Mouse (Mus musculus): ENCODE results near the gene Rbm4b. TPM values are rescaled to one million over a fixed set of nuclear protein-coding genes. Genes with fewer than 3 reads are reported as not detected.
"Not testable (repeated sequence)": the region's sequence is repeated elsewhere in the genome, so short reads cannot be mapped to it uniquely, and the experiment has no call there.

Rbm4b gene
- total RNA-seq, 2 experiments from 2014 or later: 20.1 to 21.0 TPM

DNA sequence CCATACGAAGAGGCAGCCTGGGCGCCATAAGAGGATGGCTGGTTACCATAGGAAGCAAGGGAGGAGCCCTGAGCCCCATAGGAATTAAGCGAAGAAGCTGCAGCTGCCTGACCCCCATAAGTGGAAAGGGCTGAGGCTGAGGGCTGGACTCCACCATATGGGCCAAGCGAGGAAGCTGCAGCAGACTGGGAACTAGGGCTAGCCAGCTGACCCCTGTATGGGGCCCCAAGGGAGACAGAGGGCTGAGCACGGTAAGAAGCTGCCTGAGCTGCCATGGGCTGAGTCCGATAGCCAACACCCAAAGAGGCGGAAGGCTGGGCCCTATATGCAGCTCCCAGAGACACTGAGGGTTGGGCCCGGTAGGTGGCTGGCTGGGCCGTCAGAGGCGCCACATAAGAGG is 47.0 kb downstream of the Rbm4b start:
- no peak for DNase-seq (ENCODE audit: low spot score in 2 of 2)

DNA sequence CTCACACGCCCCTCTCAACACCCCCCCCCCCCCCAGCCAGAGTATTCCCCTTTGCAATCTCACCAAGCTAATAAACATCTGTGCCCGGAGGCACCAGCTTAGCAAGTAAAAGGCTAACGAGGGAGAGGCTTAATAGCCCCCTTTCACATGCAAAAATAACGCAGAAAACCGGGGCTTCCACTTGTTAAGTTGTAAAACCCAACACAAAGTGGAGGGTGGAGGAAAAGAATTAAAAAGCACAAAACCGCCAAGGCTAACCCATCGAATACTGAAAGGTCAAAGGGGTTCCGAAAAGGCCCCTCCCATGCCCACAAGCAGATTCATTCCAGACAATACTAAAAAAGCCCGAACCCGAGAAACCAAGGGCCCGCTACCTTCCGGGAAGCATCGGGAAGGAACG is 54.0 kb downstream of the Rbm4b start:
- DNase-seq (ENCODE audit: low spot score in 2 of 2): no peak

DNA sequence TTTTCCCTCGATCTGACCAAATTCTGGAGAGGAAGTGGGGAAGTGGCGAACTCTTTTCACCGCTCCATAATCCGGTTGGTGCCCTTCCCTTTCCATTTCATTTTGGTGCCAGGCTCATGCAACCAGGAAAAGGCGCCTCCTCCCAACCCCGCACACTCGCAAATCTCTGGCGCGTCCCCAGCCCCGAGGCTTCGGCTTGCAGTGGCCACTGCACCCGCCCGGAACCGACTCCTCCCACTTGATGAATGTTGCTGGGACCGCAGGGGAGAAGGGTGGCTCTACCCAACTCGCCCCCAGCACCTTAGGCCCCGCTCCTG is 54.4 kb downstream of the Rbm4b start:
- DNase-seq (ENCODE audit: low spot score in 2 of 2): no peak

DNA sequence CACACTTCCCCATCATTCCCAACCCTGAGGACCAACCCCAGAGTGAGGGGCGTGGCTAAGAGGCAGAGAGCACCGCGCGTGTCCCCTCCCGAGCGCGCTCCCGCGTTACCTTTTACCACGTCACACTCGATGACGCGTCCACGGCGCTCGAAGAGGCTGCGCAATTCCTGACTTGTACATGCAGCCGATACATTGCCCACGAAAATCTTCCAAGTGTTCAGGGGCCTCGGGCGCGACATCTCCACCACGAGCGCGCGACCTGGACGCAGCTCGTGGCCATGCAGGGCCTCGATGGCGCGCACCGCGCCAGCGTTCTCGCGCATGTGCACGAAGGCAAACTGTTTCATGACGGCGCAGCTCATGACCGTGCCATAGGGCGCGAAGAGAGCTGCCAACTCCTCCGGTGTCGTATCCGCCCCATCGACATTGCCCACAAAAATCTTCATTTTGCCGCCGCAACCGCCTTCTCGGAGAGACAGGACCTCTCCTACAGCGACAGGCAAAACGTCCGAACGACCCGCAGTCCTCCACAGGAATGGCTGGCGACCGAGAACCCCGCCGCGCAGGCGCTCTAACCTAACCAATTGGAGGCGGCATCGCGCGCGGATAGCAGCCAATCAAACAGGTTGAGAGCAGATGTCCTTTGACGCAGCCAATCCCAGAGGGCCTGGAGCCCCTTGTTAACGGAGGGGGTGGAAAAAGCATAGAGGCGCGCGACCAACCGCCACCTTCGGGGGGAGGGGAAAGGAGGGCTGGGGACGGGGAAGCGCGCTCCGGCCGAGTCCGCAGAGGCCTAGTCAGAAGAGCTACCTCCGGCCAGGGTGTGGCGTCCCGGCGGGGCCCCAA is 55.0 kb downstream of the Rbm4b start, which contains the start of the genes Gm21992 and Rbm14:
Gene Gm21992 (minus strand): TSS at position 550 of the 846 bp plus-strand sequence.
Gene Rbm14 (minus strand): TSS at position 572 of the 846 bp plus-strand sequence.
- DNase-seq (ENCODE audit: low spot score in 2 of 2): peak; percentile 99

DNA sequence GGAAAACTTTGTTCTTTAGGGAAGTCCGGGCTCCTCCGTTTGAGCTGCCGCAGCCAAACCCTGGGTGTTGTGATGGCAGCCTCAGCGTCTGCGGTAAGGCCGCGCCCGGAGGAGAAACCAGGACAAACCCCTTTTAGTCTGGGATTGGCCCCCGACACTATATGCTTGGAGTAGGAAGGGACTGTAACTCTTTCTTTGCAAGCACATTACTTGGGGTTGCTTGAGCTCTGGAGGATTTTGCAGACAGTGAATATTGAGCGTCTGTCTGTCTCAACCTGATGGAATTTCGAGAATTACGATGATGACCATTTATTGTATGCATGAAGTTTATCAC is 55.6 kb downstream of the Rbm4b start:
- DNase-seq (ENCODE audit: low spot score in 2 of 2): no peak

DNA sequence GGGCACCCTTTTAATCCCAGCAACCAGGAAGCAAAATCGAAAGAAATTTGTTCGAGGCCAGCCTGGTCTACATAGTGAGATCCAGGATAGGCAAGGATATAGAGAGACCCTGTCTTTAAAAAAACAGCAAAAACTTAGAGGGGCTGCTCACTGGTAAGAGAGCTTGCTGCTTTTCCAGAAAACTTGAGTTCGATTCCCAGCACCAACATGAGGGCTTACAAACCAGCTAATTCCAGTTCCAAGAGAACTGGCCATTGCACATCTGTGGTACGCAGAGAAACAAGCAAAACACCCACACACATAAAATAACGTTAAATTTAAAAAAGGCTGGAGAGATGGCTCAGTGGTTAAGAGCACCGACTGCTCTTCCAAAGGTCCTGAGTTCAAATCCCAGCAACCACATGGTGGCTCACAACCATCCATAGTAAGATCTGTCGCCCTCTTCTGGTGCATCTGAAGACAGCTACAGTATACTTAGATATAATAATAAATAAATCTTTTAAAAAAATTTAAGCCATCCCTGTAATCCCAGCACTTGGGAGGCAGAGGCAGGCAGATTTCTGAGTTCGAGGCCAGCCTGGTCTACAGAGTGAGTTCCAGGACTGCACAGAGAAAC is 56.1 kb downstream of the Rbm4b start:
- not testable (repeated sequence) for DNase-seq (ENCODE audit: low spot score in 2 of 2)

GRCm38 (mm10) chr19:4813015-4813414 is 56.7 kb downstream of the Rbm4b start:
- DNase-seq (ENCODE audit: low spot score in 2 of 2): no peak

Other genes starting within 250 kb of the Rbm4b start
- gene Pcx, start 246.0 kb upstream of the Rbm4b start, total RNA-seq (2021): 10 to 100 TPM; 66.2 to 67.1 TPM
- 10 to 100 TPM; 35.2 to 35.6 TPM for gene Lrfn4, start 140.8 kb upstream of the Rbm4b start, total RNA-seq (2021)
- 10 to 100 TPM; 23.1 to 28.3 TPM for gene Rce1, start 130.9 kb upstream of the Rbm4b start, total RNA-seq (2021)
- gene Gm960, start 57.8 kb upstream of the Rbm4b start, total RNA-seq (2021): 1 to 10 TPM; 1.1 to 1.6 TPM
- 100 to 1,000 TPM; 561 to 574 TPM for gene Sptbn2, start 45.3 kb upstream of the Rbm4b start, total RNA-seq (2021)
- 10 to 100 TPM; 97.8 to 99.1 TPM for gene Rbm4, start 37.4 kb downstream of the Rbm4b start, total RNA-seq (2021)
- 10 to 100 TPM; 24.5 to 31.9 TPM for gene Gm21992, start 55.1 kb downstream of the Rbm4b start, total RNA-seq (2021)
- 10 to 100 TPM; 47.7 to 53.1 TPM for gene Rbm14, start 55.1 kb downstream of the Rbm4b start, total RNA-seq (2021)
- 10 to 100 TPM; 33.2 to 35.4 TPM for gene Ccs, start 82.8 kb downstream of the Rbm4b start, total RNA-seq (2021)
- 1 to 10 TPM; 2.0 to 2.2 TPM for gene Ccdc87, start 82.9 kb downstream of the Rbm4b start, total RNA-seq (2021)
- 100 to 1,000 TPM; 104 to 111 TPM for gene Ctsf, start 98.6 kb downstream of the Rbm4b start, total RNA-seq (2021)
- under 1 TPM; 0.89 to 0.96 TPM for gene Actn3, start 121.4 kb downstream of the Rbm4b start, total RNA-seq (2021)
- 10 to 100 TPM; 22.4 to 24.3 TPM for gene Zdhhc24, start 122.2 kb downstream of the Rbm4b start, total RNA-seq (2021)
- gene Bbs1, start 150.1 kb downstream of the Rbm4b start, total RNA-seq (2021): 10 to 100 TPM; 36.8 to 40.0 TPM
- gene Dpp3, start 171.8 kb downstream of the Rbm4b start, total RNA-seq (2021): 10 to 100 TPM; 37.2 to 39.0 TPM
- 10 to 100 TPM; 26.2 to 31.3 TPM for gene Peli3, start 186.6 kb downstream of the Rbm4b start, total RNA-seq (2021)
- 10 to 100 TPM; 60.7 to 62.1 TPM for gene Mrpl11, start 205.7 kb downstream of the Rbm4b start, total RNA-seq (2021)
- 10 to 100 TPM; 12.4 to 15.1 TPM for gene Npas4, start 233.8 kb downstream of the Rbm4b start, total RNA-seq (2021)

All from layer of hippocampus, adult 18-20 months (tissue).